Comparison of ENCODE assay signal across 16 mouse cellular contexts in the genomic region with DNA sequence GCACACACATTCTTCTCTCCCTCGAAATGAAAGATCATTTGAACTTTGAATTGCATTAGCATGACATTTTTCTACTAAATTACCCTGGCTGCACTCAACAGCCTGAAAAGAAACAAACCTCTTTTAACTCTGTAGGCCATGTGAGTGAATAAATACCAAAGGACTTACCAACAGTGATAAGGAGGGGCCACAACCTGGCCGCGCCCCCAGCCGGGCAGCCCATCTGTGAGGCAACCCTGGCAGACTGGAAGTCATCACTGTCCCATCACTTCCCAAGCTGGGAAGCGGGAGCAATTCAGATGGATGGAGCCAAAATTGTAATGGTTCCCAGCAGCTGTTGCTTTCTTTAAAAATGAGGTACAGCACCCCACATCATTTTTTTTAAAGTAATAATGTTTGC.
DNase-seq lines count a peak whose midpoint lies in the region; ATAC-seq lines count a peak whose summit lies in the region.
"Had no signal": no experiment of that assay in that cellular context is flagged by ENCODE, and none has a peak within 500 bp of the region (broad histone marks: within the 10 kb centered on the region; RNA-seq: fewer than 3 reads in every experiment).

No protein-coding gene starts in this region.

- H3K9ac ChIP-seq in midbrain, embryonic 13.5 days (replicated peaks): no peak overlapping the region
- H3K9ac ChIP-seq in forebrain, embryonic 16.5 days (replicated peaks; ENCODE audit: low read depth, low read length): no peak overlapping the region
- no peak overlapping the region for H3K9ac ChIP-seq in midbrain, embryonic 16.5 days (ENCODE audit: low read depth, low read length)
- H3K9ac ChIP-seq: hindbrain, embryonic 15.5 days had no signal

- intact Hi-C loops in gastrocnemius, postnatal 14 days (cut with DNase I; ENCODE audit: low total_unique reads): no loop called here

- peaks cover 10% of the 10 kb centered on the region for H3K4me1 ChIP-seq in midbrain, embryonic 13.5 days (replicated peaks)
- peaks cover 4% of the 10 kb centered on the region; the same call in 1 of the 2 replicates for H3K4me1 ChIP-seq in midbrain, embryonic 10.5 days
- H3K4me1 ChIP-seq in forebrain, embryonic 16.5 days (replicated peaks; ENCODE audit: control insufficient read depth, insufficient read depth, low read length): peaks cover 10% of the 10 kb centered on the region
- peaks cover 7% of the 10 kb centered on the region for H3K4me1 ChIP-seq in midbrain, embryonic 16.5 days (ENCODE audit: control insufficient read depth, insufficient read depth, low read length)

- H3K9me3 ChIP-seq in midbrain, embryonic 13.5 days: no peaks in the 10 kb centered on the region
- H3K9me3 ChIP-seq in midbrain, embryonic 10.5 days (replicated peaks): no peaks in the 10 kb centered on the region
- H3K9me3 ChIP-seq in forebrain, embryonic 16.5 days (ENCODE audit: control insufficient read depth, low read length): no peaks in the 10 kb centered on the region
- no peaks in the 10 kb centered on the region for H3K9me3 ChIP-seq in midbrain, embryonic 16.5 days (replicated peaks; ENCODE audit: control insufficient read depth, low read length, poor library complexity, severe bottlenecking)
- H3K9me3 ChIP-seq: hindbrain, embryonic 15.5 days had no signal

- no peak overlapping the region for H3K27ac ChIP-seq in midbrain, embryonic 13.5 days
- H3K27ac ChIP-seq in midbrain, embryonic 10.5 days (replicated peaks): no peak overlapping the region
- no peak overlapping the region for H3K27ac ChIP-seq in forebrain, embryonic 16.5 days (ENCODE audit: low read length)
- H3K27ac ChIP-seq in midbrain, embryonic 16.5 days (ENCODE audit: low read length): 0 out of 2 replicates have a peak overlapping the region, but pooled peaks have one; percentile 39
- H3K27ac ChIP-seq: hindbrain, embryonic 15.5 days; macrophage; stomach, postnatal 0 days had no signal

- no peak for ATAC-seq in midbrain, embryonic 13.5 days
- ATAC-seq in forebrain, embryonic 16.5 days: peak; percentile 81
- ATAC-seq in midbrain, embryonic 16.5 days: peak; percentile 25; the same call in 1 of the 2 replicates
- ATAC-seq: CD4-positive, CD25-positive, alpha-beta regulatory T cell, adult 4 months had no signal

- H3K36me3 ChIP-seq in midbrain, embryonic 13.5 days: no peaks in the 10 kb centered on the region
- H3K36me3 ChIP-seq in midbrain, embryonic 10.5 days: no peaks in the 10 kb centered on the region
- H3K36me3 ChIP-seq in forebrain, embryonic 16.5 days (ENCODE audit: control insufficient read depth, insufficient read depth): no peaks in the 10 kb centered on the region
- no peaks in the 10 kb centered on the region for H3K36me3 ChIP-seq in midbrain, embryonic 16.5 days (ENCODE audit: control insufficient read depth, insufficient read depth, low read length)
- H3K36me3 ChIP-seq: hindbrain, embryonic 15.5 days had no signal

- H3K27me3 ChIP-seq in midbrain, embryonic 13.5 days: no peaks in the 10 kb centered on the region
- no peaks in the 10 kb centered on the region for H3K27me3 ChIP-seq in midbrain, embryonic 10.5 days (ENCODE audit: low read depth, poor library complexity, severe bottlenecking)
- H3K27me3 ChIP-seq in forebrain, embryonic 16.5 days (replicated peaks; ENCODE audit: control insufficient read depth, insufficient read depth, low read length): no peaks in the 10 kb centered on the region
- H3K27me3 ChIP-seq in midbrain, embryonic 16.5 days (ENCODE audit: control insufficient read depth, insufficient read depth, low read depth, low read length): no peaks in the 10 kb centered on the region
- H3K27me3 ChIP-seq: hindbrain, embryonic 15.5 days had no signal

- 54% methylated on average over 5 of the region's 5 CpGs for WGBS in midbrain, embryonic 13.5 days
- WGBS in midbrain, embryonic 10.5 days: 82% methylated on average over 5 of the region's 5 CpGs
- WGBS in forebrain, embryonic 16.5 days: 19% methylated on average over 5 of the region's 5 CpGs
- WGBS in midbrain, embryonic 16.5 days: 35% methylated on average over 5 of the region's 5 CpGs

- no peak overlapping the region for H3K4me3 ChIP-seq in midbrain, embryonic 13.5 days (replicated peaks)
- H3K4me3 ChIP-seq in midbrain, embryonic 10.5 days: no peak overlapping the region
- H3K4me3 ChIP-seq in forebrain, embryonic 16.5 days (replicated peaks; ENCODE audit: low read length): no peak overlapping the region
- H3K4me3 ChIP-seq in midbrain, embryonic 16.5 days (ENCODE audit: low read depth, low read length): no peak overlapping the region
- H3K4me3 ChIP-seq: erythroblast, embryonic 14.5 days; hindbrain, embryonic 15.5 days had no signal

- peak; percentile 5 for DNase-seq in gastrocnemius, postnatal 14 days
- no peak for DNase-seq in gastrocnemius, postnatal 25 days
- DNase-seq in midbrain, embryonic 10.5 days (ENCODE audit: low spot score): no peak
- DNase-seq in spleen, adult 12 weeks (ENCODE audit: low spot score): no peak
- no peak for DNase-seq in cerebellum, adult 11-12 months
- DNase-seq: cerebellum, postnatal 36 days; liver; thymus, postnatal 4 days had no signal

- H3K4me2 ChIP-seq in midbrain, embryonic 13.5 days (replicated peaks): peak overlapping the region; percentile 13; the same call in 1 of the 2 replicates
- peak overlapping the region; percentile 19 for H3K4me2 ChIP-seq in forebrain, embryonic 16.5 days (ENCODE audit: low read length)
- H3K4me2 ChIP-seq in midbrain, embryonic 16.5 days (ENCODE audit: low read length): no peak overlapping the region
- H3K4me2 ChIP-seq: hindbrain, embryonic 15.5 days had no signal
